Mouse (Mus musculus) megakaryocyte, embryonic 14.5 days (primary cell): ENCODE results near the gene Il1rap. TPM values are rescaled to one million over a fixed set of nuclear protein-coding genes. Genes with fewer than 3 reads are reported as not detected.

Experiments used
- H3K27me3 ChIP-seq: replicated peaks from 2 replicates; pipeline ENCODE3; 2012; ENCODE audit warnings: inconsistent platforms
- H3K36me3 ChIP-seq: replicated peaks from 2 replicates; pipeline ENCODE3; 2012; ENCODE audit warnings: low read length, inconsistent platforms, mixed read lengths
- H3K4me1 ChIP-seq: 2 replicates; pipeline ENCODE4 v1.6.1; 2012; ENCODE audit warnings: inconsistent platforms
- H3K4me3 ChIP-seq: replicated peaks from 2 replicates; pipeline ENCODE3; 2012; ENCODE audit warnings: moderate library complexity, mild to moderate bottlenecking, inconsistent platforms
- H3K9me3 ChIP-seq: 2 replicates; pipeline ENCODE4 v1.6.1; 2012; ENCODE audit warnings: inconsistent platforms
- FLI1 ChIP-seq: IDR thresholded peaks from 2 replicates; pipeline ENCODE4 v1.6.1; 2012; ENCODE audit warnings: low read length, inconsistent platforms, mixed read lengths
- GATA1 ChIP-seq: IDR thresholded peaks from 3 replicates; pipeline ENCODE4 v1.6.1; 2012; ENCODE audit warnings: mixed read lengths, low read length, inconsistent platforms, borderline replicate concordance
- polyA plus RNA-seq: library from polyadenylated mRNA; stranded (reverse); fragments of >175 nt; gene quantifications from 2 replicates; pipeline ENCODE4 v1.2.3, GENCODE M21; 2012; ENCODE audit warnings: low replicate concordance; ENCODE audit not compliant: insufficient read depth

The Il1rap gene
- polyA plus RNA-seq, 1 experiment, result 0.23 TPM

DNA sequence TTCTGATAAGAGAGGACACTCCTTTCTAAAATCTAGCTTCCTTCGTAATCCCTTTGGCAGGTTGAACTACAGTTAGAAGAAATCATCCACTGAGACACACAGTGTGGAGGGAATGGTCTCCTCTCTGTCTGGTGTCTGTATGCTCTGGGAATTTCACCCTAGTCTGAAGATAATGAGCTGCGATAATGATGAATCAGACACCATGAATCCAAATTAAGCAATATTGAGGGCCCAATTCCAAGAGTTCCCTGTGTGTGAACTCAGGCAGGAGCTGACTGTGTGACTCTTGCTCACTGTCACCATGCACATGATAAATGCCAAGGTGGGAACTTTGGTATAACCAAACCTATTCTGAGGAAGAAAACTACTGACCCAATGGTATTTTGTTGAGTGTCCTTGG is 26.5 kb downstream of the Il1rap start:
- Histone ChIP-seq H3K4me1 (no peaks in the 10 kb centered on the region), H3K36me3 (no peaks in the 10 kb centered on the region), H3K27me3 (no peaks in the 10 kb centered on the region), H3K9me3 (peaks cover 8% of the 10 kb centered on the region), H3K4me3 (no peak overlapping the region)
- TF ChIP-seq FLI1 (no peak), GATA1 (no peak)

DNA sequence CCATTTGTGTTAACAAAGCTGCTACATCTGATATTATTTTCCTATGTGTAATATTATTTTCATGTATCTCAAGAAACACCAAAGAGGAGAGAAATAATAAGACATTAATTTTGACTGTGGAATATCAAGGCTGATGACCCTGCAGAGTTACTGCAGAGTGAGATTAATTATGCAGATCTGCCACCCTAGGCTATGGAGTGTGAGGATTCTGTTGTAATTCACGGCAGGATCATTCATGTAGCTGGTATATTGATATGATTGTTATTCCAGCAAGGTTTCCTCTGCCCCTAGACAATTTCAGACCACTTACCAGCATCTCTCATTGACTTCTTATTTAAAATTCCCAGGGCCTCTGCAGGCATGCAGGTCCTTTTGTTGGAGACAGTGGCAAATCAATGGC is 29.0 kb downstream of the Il1rap start:
- H3K4me3 ChIP-seq, result no peak overlapping the region
- no peaks in the 10 kb centered on the region for H3K27me3 ChIP-seq
- TF ChIP-seq GATA1 (no peak), FLI1 (no peak)
- H3K9me3 ChIP-seq, result peaks cover 8% of the 10 kb centered on the region
- no peaks in the 10 kb centered on the region for H3K36me3 ChIP-seq
- no peaks in the 10 kb centered on the region for H3K4me1 ChIP-seq

DNA sequence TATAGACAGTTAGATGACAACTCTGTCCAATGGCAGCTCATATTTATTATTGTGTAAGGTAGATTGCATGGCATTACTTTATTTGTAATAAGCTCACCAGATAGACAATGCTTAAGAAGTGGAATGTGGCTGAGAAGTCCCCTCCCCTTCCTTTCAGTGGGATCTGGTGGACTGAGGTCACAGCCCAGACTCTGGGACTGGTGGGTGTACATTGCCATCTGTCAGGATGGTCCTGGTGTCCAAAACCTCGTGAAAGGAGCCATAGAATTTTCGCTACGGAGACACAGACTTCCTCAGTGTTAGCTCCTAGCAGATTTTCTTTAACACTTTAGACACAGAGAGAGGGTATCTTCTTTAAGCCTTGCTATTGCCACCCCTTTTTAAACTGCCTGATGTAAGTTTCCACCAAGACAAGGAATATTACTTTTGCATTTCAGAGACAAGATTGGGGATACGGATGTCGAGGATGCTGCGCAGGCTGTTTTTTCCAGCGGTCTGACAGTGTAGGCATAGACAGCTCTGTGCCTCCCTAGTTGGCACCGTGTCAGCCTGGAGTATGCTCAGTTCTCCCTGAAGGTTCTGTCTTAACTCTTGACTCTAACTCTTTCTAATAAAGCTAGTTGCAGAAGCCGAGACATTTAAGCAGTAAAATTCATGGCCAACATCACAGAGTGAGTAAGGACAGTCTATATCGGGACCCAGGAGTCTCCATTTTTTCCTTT is 31.2 kb downstream of the Il1rap start:
- Histone ChIP-seq H3K27me3 (no peaks in the 10 kb centered on the region), H3K9me3 (no peaks in the 10 kb centered on the region), H3K4me3 (no peak overlapping the region), H3K4me1 (no peaks in the 10 kb centered on the region), H3K36me3 (no peaks in the 10 kb centered on the region)
- TF ChIP-seq GATA1, result no peak
- TF ChIP-seq FLI1, result no peak

DNA sequence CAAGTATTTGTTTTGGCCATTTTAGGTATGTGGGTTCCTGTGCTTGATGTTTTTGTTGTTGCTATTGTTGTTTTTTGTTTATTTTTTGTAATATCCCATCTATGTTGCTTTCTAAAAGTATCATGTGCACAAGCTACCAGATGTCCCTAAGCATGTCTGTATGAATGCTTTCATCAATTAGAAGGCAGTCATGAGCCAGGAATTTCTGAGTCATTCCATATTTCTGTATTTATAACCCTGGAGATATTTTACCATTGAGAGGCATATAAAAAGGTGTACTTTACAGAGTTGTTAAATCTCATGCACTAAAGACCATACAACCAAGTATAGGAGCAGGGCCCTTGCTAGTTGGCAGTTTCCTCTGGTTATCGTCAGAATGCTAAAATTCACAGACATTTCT is 41.6 kb downstream of the Il1rap start:
- Histone ChIP-seq H3K27me3 (no peaks in the 10 kb centered on the region), H3K9me3 (0 out of 2 replicates have a peak, but pooled peaks cover 2% of the 10 kb centered on the region), H3K36me3 (no peaks in the 10 kb centered on the region), H3K4me1 (no peaks in the 10 kb centered on the region), H3K4me3 (no peak overlapping the region)
- TF ChIP-seq GATA1 (no peak), FLI1 (no peak)

DNA sequence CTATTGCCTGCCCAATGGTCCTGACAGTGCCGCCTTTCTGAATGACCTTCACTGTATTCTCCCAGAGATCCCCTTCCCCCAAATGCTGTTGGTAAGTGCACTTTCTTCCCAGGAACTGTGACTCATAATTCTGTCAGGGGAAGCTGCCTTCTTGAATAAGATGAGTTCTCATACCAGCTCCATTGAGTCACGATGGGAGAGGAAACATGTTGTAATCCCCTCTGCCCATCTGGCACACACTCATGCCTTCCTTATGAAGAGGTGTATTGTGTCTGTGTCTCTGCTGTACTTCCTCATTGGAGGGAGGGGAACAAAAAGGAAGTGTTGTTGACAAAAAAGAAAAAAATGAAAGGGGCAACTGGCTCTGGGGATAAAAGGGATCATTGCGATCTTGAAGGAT is 44.6 kb downstream of the Il1rap start:
- Histone ChIP-seq H3K4me1 (no peaks in the 10 kb centered on the region), H3K36me3 (no peaks in the 10 kb centered on the region), H3K27me3 (no peaks in the 10 kb centered on the region), H3K4me3 (no peak overlapping the region), H3K9me3 (no peaks in the 10 kb centered on the region)
- TF ChIP-seq GATA1, result no peak

DNA sequence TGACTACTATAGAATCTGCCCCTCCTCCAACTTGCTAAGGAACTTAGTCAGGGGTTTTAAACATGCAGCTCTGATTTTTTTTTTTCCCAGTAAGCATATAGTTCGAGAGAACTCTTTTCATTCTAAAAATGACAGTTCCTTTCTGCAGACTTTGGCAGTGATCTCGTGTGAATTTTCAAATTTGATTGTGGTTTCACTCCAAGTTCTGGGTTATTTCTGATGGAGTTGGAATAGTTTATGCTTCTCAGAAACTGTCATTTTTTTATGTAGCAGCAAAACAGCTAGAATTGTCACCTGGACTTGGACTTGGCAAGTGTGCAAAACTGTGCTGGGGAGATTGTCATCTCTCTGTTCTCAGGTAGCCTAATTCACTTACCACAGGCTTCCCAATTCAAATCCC is 53.3 kb downstream of the Il1rap start:
- TF ChIP-seq GATA1 (no peak), FLI1 (no peak)
- H3K4me1 ChIP-seq, result no peaks in the 10 kb centered on the region
- H3K4me3 ChIP-seq, result no peak overlapping the region
- H3K9me3 ChIP-seq, result no peaks in the 10 kb centered on the region
- H3K36me3 ChIP-seq, result no peaks in the 10 kb centered on the region
- H3K27me3 ChIP-seq, result no peaks in the 10 kb centered on the region

DNA sequence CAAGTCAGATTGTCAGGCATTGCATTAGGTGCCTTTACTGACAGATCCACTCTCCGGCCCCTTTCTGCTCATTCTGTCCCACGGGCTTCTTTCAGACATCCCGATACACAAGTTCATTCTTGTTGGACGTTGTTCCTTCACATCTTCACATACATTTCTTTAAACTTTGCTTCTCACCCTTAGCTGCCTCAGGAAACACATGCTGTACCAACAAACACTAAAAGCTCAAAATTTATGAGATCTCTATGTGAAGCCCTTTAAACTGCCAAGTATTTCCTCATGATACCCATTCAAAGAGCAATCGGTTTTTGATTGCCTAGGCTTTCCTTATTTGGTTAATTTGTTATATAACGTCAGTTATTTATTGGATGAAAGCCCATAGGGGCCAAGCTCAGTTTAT is 61.6 kb downstream of the Il1rap start:
- TF ChIP-seq GATA1, result no peak
- no peak for TF ChIP-seq FLI1
- H3K36me3 ChIP-seq, result no peaks in the 10 kb centered on the region
- H3K9me3 ChIP-seq, result peaks cover 3% of the 10 kb centered on the region; the same call in 1 of the 2 replicates
- H3K27me3 ChIP-seq, result no peaks in the 10 kb centered on the region
- H3K4me3 ChIP-seq, result no peak overlapping the region
- H3K4me1 ChIP-seq, result peaks cover 11% of the 10 kb centered on the region

DNA sequence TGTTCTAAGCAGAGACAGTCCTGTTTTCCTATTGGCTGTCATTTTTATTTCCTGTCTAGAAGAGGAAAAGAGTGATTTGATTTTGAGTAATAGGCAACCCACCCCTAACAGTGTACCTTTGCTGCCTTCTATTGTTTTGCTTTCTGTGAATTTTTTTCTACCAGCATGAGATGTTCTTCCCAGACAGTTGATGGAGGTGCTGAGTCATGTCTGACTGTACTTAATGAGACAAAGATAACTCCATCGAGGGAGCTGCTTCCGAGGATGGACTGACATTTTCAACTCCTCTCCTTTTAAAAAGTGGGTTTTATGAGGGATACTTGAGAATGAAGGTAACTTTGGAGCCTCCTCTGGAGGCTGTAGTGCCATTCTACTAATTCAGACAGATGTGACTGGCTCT is 64.6 kb downstream of the Il1rap start:
- Histone ChIP-seq H3K9me3 (peaks cover 3% of the 10 kb centered on the region; the same call in 1 of the 2 replicates), H3K4me3 (no peak overlapping the region), H3K27me3 (no peaks in the 10 kb centered on the region), H3K4me1 (peaks cover 11% of the 10 kb centered on the region), H3K36me3 (no peaks in the 10 kb centered on the region)
- TF ChIP-seq GATA1 (no peak), FLI1 (no peak)

DNA sequence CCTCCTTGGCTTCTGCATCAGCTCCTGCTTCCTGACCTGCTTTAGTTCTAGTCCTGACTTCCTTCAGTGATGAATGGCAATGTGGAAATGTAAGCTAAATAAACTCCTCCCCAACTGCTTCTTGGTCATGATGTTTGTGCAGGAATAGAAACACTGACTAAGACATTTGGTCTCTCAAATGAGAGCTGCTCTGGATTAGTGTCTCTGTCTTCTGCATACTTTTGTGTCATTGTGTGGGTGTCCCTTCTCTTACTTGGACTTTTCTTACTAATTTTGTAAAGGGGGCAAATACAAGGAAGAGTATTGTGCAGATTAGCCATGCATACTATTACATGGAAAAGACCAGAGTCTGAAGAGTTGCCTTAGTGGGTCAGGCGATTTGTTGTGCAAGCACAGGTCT is 65.5 kb downstream of the Il1rap start:
- Histone ChIP-seq H3K27me3 (no peaks in the 10 kb centered on the region), H3K36me3 (no peaks in the 10 kb centered on the region), H3K4me3 (no peak overlapping the region), H3K9me3 (peaks cover 3% of the 10 kb centered on the region; the same call in 1 of the 2 replicates), H3K4me1 (peaks cover 11% of the 10 kb centered on the region)
- TF ChIP-seq FLI1 (no peak), GATA1 (no peak)

DNA sequence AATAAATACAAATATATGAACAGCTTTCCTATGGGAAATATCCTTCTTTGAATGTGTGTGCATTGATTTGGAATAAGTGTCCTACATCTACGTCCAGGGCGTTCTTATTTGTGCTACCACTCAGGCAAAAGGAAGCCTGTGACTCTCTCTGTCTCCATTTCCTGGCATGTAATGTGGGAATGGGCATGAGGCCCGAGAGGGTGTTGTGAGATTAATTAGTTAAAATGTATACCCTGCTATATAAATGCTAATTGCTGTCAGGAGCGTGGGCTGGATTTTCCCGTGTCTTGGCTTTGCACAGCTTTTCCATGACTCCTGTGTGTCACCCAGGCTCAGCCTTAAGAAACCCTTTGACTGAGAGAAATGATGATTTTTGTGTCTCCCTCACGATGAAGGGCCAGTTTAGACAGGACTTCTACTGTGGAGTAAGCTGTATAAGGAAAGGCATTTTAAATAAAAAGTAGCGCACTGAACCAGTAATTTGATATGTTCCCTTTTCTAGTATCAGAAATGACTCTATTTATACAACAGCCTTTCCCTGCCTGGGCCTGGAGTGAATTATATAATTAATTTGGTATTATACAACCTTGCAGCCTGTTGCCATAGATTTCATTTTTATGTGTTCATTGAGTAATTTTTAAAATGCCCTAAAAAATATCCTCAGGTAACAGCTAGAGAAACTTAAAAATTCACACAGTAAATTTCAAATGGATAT is 81.4 kb downstream of the Il1rap start:
- Histone ChIP-seq H3K36me3 (no peaks in the 10 kb centered on the region), H3K9me3 (0 out of 2 replicates have a peak, but pooled peaks cover 5% of the 10 kb centered on the region), H3K27me3 (no peaks in the 10 kb centered on the region), H3K4me3 (no peak overlapping the region), H3K4me1 (no peaks in the 10 kb centered on the region)
- TF ChIP-seq FLI1, result no peak
